Mouse (Mus musculus) brain, embryonic 14.5 days (tissue): Measurements from ENCODE around the gene Ctbp2.

Source experiments
- CTCF ChIP-seq: fragments of 200-500 bp; IDR thresholded peaks from 2 replicates; pipeline ENCODE4 v1.5.1; 2012; ENCODE audit warnings: inconsistent platforms, mild to moderate bottlenecking, moderate library complexity, borderline replicate concordance; ENCODE audit not compliant: insufficient read depth, insufficient read length; ENCODE audit errors: extremely low read depth
- POLR2A ChIP-seq: fragments of 200-500 bp; IDR thresholded peaks from 2 replicates; pipeline ENCODE4 v1.6.1; 2012; ENCODE audit warnings: mild to moderate bottlenecking, inconsistent platforms, borderline replicate concordance; ENCODE audit not compliant: poor library complexity, insufficient read depth, insufficient read length, severe bottlenecking; ENCODE audit errors: extremely low read depth

GRCm38 (mm10) chr7:133001388-133001787 is 122.8 kb downstream of the Ctbp2 start:
- TF ChIP-seq CTCF (no peak), POLR2A (no peak)
